Mouse (Mus musculus): ENCODE data around the gene Htr6.
A peak's percentile ranks its signal among the peaks of the same experiment; 100 is the strongest.

Htr6 gene

DNA sequence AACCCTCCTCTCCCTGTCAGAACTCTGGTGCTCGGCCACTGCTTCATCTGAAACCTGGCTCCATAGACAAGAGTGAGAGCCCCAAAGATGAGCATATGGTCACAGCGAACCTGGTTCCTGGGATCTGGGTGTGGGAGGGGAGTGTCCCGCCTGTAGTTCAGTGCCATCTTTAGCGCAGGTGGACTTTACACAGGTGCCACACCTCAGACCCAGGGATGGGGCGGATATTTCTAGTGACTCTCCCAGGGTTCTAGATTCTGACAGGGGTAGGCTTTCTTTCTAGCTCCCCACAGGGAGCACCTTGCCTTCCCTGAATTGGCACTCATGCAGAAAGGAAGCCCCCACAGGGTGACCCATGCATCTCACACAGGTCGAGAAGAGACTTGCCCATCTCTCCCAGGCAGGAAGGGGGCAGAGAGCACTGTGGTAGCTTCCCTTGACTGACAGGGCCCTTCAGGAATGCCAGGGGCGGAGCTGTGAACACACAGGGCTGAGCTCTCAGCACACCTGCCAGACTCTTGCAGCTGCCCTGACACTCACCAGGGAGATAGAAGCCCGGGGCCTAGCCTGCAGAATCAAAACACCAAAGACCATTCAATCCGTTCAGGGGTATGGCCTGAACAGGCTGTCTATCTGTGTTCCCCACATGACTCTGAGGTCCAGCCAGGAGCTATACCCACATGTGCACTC, 13.8 kb upstream of the Htr6 start:
- no peak for DNase-seq (ENCODE audit: low read depth, low spot score)

DNA sequence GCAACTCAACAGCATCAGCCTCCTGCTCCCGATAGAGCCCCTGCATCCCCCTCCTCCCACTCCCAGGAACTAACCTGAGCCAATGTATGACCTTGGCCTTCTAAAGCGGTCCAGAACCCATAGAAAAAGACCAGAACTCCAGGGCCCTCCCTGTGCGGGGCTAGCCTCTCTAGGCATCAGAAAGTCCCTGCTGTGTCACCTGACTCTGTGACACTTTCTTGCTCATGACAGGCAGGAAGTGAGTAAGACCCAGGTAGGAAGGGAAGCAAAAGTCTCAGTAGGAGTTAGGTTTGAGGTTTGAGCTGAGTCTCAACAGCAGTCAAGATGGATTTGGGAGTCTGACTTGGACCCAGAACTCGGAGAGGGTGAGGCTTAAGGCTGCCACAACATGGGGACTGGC, 11.6 kb upstream of the Htr6 start:
- no peak for DNase-seq (ENCODE audit: low read depth, low spot score)

GRCm38 (mm10) chr4:139086037-139086436, 10.7 kb upstream of the Htr6 start:
- peak; percentile 84 for DNase-seq (ENCODE audit: low read depth, low spot score)

DNA sequence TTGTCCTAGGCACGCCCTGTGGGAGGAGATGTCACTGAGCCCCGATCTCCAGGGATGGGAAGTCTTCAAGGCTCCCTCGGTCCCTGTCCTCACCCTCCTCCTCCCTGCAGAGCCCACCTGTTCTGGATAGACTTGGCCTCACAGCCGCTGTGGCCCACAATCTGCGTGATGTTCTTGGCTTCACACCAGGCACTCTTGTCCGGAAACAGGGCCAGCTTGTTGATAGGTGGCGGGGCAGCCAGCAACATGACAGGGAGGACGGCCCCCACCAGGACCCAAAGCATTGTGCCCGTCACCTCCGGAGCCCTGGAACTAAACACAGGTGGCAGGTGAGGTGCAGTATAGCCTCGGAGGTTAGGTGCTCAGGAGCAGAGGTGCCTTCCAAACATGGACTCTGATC, 10.0 kb upstream of the Htr6 start:
- no peak for DNase-seq (ENCODE audit: low read depth, low spot score)

- no peak for DNase-seq (ENCODE audit: low read depth, low spot score)
Measured at GRCm38 (mm10) chr4:139082790-139083564, 7.6 kb upstream of the Htr6 start.

DNA sequence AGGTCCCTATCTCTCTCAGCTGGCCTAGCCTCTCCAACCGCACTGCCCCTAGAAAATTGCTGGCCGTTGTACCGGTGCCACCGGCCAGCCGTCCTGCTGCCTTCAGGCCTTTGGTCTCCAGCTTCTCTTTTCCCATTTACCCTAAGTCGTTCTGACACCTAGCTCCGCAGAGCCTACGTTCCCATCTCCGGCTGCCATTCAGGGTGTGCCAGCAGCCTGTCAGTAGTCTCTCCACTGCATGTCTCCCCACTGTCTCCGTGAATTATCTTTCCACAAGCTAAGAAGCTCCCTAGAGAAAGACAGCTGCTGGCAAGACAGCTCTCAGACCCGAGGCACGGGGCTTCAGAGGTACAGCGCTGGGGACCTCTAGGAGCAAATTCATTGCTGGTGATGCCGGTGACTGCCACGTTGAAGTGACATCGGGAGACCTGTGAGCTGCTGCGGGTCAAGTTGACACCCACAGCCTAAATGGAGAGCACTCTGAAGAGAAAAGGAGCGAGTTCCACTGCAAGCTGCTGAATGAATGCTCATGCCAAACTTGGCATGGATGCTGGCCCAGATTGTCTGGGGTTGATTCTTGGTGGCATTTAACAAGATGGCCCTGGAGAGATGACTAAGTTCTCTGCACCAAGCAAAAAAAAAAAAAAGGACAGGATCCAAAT, 6.0 kb upstream of the Htr6 start:
- no peak for DNase-seq (ENCODE audit: low read depth, low spot score)

DNA sequence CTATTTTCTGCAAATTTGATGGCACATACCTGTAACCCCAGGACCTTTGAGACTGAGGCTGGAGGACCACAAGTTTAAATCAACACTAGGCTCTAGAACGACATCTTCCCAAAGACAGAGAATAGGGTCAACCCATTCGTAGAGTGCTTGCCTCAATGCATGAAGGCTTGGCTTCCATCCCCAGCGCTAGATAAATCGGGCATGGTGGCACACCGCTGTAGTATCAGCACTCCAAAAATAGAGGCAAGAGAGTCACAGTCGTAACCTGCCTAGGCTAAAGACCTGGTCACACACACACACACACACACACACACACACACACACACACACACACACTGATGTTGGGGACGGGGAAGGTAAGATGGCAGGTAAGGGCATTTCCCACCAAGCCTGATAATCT, 4.9 kb upstream of the Htr6 start:
- DNase-seq (ENCODE audit: low read depth, low spot score), result no peak

- no peak for DNase-seq (ENCODE audit: low read depth, low spot score)
Measured at GRCm38 (mm10) chr4:139079439-139079838, 4.1 kb upstream of the Htr6 start.

GRCm38 (mm10) chr4:139078726-139079125, 3.4 kb upstream of the Htr6 start:
- no peak for DNase-seq (ENCODE audit: low read depth, low spot score)

- DNase-seq (ENCODE audit: low read depth, low spot score), result no peak
Measured at GRCm38 (mm10) chr4:139078313-139078712, 2.9 kb upstream of the Htr6 start.

DNA sequence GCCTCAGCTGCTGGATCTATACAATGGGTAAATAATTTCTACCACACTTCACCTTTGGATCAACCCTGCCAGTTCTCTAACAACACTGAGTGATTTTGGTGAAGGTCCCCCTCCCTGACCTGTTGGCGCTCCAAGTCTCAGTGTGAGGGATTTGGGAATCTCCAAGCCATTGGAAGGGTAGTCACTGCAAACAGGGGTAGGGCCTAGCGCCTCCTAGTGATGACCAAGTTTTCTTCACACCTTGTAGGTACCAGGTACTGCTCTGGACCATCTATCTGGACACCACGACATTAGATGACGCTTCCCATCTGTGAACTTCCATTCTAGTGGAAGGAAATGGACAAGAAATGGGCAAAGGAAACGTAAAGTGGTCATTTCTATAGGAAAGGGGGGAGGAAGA, 545 bp upstream of the Htr6 start:
- DNase-seq (ENCODE audit: low read depth, low spot score), result no peak

- no peak for DNase-seq (ENCODE audit: low read depth, low spot score)
Measured at GRCm38 (mm10) chr4:139074060-139074459, 1.3 kb downstream of the Htr6 start.

- no peak for DNase-seq (ENCODE audit: low read depth, low spot score)
Measured at GRCm38 (mm10) chr4:139068287-139068686, 7.1 kb downstream of the Htr6 start.

DNA sequence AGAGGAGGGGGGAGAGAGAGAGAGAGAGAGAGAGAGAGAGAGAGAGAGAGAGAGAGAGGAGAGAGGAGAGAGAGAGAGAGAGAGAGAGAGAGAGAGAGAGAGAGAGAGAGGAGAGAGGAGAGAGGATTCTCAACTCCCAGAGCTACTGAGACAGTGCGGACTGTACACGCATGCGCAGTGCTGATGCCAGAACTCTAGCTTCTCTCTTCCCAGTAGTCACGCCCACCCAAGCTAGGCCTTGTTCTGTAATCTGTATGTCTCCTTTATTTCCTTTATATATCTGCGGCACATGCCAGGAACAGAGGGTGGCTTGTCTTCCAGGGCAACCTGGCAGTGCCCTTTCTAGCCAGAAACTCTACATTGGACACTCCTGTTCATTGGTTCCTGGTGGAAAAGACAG, 10.5 kb downstream of the Htr6 start:
- no peak for DNase-seq (ENCODE audit: low read depth, low spot score)

- DNase-seq (ENCODE audit: low read depth, low spot score), result peak; percentile 62
Measured at GRCm38 (mm10) chr4:139059569-139059968, 15.8 kb downstream of the Htr6 start.

DNA sequence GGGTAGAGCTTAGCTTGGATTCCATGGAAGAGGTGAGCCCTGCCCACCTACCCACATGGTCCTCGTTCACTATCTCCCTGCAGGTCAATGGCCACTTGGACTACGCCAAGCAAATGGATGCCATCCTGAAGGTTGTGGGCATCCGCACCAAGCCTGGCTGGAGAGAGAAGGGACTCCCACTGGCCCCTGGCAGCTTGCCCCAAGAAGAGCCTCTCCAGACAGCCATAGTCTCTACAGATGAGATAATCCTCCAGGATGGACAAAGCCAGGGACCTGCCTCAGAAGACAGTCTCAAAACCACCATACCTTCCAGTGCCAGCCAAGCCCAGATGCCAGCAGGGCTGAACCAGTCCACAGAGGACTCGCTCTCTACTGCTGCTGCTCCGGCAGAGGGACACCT, 17.3 kb downstream of the Htr6 start:
- no peak for DNase-seq (ENCODE audit: low read depth, low spot score)

GRCm38 (mm10) chr4:139057291-139057690, 18.1 kb downstream of the Htr6 start:
- no peak for DNase-seq (ENCODE audit: low read depth, low spot score)

DNA sequence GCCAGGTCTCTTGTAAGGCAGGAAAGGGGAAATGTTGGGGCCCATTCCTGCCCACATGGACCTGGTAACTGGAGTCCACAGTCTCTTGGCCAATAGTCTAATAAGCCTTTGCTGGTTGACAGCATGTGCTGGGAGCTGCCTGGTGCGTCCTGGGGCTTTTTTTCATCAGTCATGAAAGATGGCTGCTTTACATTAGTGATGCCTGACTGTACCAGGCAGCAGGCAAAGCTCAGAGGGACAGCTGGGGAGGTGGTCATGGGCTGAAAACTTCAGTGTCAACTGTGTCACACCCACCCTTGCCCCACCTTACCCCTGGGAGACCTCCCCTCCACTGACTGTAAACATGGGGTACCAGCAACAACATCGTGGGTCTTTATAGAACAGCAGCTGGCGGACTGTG, 19.6 kb downstream of the Htr6 start:
- DNase-seq (ENCODE audit: low read depth, low spot score), result no peak

DNA sequence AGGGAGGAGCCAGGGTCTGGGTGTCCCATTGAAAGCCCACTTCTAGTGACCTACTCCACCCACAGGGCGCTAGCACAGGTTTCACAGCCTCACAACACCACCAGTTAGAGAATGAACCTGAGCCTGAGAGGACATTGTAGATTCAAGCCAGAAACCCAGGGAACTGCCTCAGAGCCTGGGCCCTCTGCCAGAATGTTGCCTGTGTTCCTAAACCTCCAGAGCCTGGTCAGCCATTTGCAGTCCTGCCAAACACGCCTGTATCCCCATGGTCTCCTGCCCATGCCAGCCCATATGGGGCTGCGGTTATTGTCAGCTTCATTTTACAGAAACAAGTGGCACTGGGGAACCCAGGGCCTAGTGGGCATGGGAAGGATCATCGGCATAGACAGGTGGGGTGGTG, 20.0 kb downstream of the Htr6 start:
- DNase-seq (ENCODE audit: low read depth, low spot score), result no peak

DNA sequence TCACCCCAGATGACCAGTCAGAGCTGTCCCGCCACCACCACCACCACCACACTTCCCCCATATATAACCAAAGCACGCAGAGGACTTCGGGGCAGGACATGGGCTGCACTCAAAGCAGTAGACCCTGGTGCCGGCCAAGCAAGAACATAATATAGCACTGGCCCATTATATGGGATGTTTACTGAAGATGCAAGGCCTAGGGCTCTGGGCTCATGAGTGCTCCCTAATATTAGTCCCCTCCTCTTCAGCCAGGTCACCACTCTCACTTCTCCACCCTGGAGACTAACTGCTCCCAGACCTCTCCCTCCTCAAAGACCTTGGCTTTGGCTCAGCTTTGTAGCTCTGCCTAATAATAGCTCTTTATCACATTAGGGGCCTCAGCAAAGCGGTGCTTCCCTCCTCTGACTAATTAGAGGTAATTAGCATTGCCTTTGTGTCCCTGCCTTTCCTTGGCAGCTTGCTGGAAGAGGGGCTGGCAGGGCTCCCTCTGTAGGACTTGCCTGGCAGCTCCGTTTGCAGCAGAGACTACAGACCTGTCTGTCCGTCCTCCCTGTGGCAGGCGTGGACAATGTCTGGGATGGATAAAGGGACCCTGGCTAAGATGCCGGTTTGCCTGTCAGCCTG, 21.0 kb downstream of the Htr6 start:
- no peak for DNase-seq (ENCODE audit: low read depth, low spot score)

DNA sequence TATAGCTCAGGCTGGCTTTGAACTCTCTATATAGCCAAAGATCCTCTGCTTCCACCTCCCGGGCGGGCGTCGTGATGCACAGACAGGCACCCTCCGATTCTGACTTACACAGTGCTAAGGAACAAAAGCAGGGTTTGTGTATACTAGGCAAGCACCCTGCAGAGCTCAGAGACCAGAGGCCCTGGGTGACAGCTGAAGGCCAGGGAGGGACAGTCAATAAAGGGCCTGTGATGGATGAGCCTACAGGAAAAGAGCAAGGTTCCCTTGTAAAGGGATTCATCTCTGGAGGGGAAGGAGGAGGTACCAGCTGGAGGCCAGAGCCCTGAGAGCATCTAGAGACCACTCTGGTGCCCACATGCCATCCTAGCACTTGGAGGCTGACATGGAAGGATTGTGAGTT, 22.0 kb downstream of the Htr6 start:
- no peak for DNase-seq (ENCODE audit: low read depth, low spot score)

DNA sequence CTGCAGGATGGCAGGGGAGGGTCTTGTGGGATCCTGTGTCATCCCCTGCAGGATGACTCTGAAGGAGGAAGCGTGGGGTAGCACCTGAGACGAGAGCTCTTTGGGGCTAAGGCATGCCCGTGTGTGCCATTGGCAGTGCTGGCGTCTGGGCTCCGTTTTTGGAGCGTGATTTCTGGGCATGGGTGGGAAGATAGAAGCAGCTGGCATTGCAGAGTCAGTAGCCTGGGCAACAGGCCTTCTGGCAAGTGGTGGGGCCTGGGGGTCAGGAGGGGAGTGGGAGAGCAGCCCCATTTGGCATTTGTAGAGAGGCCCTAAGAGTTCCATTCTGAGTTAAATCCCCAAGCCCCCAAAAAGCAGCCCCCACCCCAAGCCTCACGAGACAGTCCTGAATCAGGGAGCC, 22.6 kb downstream of the Htr6 start:
- DNase-seq (ENCODE audit: low read depth, low spot score), result no peak
